Mouse (Mus musculus) layer of hippocampus, adult 11-12 months (tissue): ENCODE results near the gene Cux1.

ENCODE experiments used
- DNase-seq: peaks from one replicate; pipeline ENCODE4 v3.0.0; 2022; ENCODE audit warnings: low spot score

Gene Cux1

DNA sequence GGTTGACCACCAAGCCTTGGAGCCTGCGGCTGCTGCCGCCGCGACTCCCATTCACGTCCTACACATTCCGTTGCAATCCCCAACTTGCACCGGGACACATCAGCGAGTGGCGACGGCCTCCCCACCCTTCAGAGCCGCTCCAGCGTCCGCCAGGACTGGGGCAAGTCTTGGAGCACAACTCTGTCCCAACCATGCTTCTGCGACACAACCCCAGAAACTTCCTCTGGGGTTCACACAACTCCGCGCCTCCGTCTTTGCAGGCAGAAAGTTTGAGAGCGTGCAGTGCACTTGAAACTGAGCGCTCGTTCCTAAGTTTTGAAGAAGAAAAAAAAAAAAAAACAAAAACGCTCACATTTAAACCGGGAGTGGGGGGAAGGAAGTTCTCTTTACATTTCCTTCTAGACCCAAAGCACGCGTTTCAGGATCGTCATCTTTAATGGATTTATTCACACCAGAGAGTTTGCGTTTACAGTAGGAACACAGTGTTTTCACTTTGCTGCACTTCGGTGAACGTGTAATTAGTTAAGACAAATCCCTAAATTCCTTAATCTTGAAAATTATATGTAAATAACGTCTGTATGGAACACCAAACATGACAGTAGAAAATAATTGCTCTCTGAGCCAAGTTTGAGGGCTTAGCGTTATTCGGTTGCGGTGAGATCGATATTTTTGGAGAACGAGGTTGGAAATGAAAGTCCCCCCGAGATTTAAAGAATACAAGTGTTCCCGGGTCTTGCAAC is 906 bp upstream of the Cux1 start:
- peak; percentile 20 for DNase-seq

DNA sequence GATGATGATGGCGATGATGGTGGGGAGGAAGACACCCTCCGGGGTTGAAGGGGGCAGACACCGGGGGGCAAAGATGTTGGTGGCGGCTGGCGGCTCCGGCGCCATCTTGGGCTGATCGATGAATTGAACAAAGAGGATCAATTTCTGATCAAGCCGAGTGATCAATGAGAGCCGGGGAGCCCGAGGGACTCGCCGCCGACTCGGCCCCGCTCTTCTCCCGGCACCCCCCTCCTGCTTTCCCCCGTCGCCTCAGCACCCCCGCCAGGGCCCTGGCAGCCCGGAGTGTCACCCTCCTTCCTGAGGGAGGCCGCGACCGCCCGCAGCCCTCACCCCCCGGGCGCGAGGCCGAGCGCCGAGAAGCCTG is 496 bp downstream of the Cux1 start:
- peak; percentile 12 for DNase-seq

DNA sequence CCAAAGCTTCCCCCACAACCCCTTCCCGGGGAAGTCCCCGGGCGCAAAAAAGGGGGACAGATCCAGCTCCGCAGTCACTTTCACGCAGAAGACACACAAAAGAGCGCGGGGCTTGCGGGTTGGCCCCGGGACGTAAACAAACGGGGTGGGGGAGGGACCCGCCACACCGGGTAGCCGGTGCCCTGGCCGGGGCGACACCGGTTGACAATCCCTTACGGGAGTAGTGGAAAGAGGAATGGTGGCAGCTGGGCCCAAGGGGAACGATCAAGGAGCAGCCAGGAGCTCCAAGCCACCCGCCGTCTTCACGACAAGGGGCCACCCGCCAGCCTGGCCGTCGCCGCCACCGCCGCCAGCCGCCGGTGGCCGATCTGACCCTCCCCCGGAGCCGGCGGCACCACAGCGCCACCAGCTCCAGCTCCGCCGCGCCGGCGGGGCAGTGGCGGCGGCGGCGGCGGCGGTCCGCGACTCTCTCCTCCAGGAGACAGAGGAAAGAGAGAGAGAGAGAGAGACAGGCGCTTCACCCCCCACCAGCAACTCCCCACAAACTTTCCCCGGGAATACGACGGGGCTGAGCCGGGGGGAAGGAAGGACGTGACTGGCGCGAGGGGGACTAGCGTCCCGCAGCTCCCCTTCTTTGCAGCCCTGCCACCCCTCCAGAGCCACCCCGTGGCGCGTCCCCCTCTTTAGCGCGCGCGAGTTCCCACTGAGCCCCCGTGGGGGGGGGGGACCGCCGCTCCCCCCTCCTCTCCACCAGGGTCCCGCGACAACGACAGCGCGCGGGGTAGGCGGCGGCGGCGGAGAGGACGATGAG is 1.1 kb downstream of the Cux1 start:
- peak; percentile 38 for DNase-seq

DNA sequence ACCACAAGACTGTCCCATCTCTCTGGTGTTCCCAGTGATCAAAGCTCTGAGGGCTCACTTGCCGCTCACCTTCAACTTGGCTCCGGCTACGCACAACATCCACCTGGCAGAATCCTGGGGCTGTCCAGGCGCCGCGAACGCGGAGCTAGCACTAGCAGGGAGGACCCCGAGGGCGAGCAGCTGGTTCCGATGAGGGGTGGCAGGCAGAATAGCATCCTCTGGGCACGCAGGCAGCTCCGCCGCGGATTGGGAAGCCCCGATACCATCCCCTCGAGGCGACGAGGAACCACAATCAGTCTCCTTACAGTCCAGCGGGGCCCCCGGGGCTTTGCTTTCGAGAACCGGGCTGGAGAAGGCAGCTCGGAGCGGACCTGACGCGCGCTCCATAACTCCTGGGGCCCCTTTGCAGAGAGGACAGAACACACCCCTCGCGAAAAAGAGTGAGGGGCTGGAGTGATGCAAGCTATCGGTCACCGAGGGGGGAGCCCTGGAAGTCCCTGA is 1.9 kb downstream of the Cux1 start:
- peak; percentile 16 for DNase-seq

DNA sequence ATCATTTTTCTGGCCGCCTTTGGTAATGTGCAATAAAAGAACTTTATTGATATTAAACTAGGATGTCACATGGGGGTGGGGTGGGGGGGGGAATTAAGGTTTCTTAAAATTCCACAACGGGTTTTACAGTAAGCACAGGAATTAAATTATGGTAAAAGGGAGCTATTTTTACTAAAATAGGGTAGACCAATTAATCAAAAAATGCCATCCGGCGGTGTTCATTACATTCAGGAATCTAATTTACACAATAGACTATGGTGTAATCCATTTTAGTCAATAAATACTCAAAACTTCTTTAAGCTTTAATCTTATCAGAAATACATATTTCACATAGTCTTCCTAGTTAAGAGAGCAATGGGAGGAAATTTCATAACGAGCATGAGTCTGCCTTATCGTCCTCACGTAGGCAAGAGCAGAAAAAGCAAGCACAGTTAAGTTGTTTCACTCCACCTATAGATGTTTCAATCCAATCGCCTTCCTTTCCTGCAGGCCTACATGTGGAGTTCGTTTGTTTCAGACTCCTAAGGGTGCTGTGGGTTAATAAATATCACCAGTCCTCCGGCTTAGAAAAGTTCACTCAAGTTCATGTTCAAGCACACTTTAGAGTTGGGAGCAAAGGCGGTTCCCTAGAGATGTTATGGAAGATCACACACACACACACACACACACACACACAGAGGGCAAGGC is 2.5 kb downstream of the Cux1 start:
- DNase-seq, result no peak

DNA sequence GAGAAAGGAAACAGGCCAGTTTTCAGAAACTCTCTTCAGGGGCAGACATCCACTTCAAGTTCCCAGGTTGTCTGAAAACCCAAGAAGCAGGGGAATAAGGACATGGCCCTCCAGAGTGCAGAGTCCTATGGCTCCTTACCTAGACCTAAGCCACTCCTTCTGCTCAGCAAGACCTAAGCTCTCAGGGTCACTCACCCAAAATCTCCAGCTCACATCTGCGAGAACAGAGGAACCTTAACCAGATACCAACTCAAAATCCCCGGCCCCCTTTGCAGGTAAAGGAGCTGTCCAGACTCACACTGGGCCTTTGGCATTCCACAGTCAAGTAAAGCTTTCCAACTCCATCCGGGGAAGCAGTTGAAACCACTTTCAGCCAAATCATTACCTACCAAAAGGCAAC is 3.3 kb downstream of the Cux1 start:
- no peak for DNase-seq

DNA sequence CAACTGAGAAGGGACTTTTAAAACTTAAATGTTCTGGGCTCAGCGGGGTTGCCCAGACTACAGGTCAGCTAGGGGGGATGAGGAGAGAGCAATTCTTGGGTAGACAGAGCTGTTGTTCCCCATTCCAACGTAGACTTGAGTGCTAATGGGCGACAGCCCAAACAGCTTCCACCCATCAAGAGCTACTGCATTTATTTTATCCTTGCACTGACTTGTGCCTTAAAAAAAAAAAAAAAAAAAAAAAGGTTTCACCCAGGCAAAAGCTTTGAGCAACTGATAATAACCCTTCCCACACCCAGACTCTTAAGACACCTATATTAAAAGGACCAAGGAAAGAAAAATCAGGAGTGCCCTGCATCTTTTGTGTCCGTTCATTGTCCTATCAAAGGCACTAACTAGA is 4.2 kb downstream of the Cux1 start:
- DNase-seq, result no peak

DNA sequence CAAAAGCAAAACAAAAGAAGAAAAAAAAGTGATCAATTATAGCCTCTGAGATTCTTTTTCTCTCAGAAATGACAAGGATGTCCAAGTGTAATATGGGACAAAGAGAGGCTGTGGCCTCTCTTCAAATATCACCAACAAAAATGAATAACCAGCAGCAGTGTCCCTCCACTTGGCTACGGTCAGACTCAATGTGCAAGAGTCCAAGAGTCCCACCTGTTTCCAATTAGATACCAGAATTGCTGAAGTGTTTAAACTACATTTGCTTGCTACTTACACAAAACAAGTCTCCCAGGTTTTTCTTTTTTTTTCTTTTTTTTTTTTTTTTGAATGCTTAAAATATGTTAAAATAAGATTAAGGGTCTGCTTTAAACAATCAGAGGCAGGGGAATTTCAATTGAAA is 5.1 kb downstream of the Cux1 start:
- DNase-seq, result no peak

DNA sequence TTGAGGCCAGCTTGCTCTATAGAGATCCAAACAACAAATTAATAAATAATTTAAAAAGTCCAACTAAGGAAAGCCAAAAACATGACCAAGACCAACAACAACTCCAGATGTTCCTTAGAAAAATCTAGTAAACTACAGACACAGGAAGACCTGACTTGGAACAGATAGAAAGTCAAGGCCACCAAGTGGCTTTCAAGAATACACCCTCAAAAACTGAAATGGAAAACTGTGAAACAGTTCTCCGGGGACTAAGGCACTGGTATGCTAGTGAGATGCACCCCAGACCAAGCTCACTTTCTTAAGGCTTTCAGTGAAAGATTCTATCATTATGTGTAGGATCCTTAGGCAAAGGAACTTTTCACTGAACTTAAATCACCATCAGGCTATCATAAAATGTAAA is 5.6 kb downstream of the Cux1 start:
- no peak for DNase-seq

DNA sequence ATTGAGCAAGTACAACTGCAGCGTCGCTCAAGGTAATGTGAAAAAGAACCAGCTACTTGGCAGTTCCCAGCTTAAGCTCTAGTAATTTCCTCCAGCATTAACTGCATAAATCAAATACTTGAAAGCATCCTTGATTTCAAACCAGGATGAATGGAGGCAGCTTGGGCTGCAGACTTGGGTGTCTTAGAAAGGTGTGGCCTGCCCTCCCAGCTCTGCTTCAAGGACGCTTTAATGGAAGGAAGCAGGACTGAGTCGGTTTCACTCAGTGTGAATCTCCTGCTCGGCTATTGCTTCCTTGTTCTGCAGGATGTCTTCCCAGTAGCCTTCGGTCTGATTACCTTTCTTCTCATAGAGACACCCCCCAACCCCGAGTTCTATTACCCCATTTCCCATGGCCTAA is 6.6 kb downstream of the Cux1 start:
- DNase-seq, result no peak

DNA sequence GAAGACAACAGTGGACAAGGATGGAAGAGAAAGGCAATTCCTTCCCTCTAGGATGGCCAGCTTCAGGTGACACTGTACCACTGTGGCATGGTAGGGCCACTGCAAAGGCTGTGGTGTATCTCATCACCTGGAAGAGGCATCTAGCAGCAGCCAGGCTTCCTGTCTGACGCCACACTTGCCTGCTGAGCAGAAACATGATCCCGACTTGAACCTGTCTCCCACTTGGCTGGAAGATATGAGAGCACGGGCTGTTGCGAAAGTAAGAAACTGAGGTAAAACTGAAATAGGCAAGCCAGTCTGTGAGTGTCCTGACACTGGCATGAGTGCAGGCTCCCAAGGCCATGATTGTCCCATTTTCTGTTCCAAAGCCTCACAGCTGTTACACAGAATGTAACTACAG is 9.8 kb downstream of the Cux1 start:
- DNase-seq, result no peak

DNA sequence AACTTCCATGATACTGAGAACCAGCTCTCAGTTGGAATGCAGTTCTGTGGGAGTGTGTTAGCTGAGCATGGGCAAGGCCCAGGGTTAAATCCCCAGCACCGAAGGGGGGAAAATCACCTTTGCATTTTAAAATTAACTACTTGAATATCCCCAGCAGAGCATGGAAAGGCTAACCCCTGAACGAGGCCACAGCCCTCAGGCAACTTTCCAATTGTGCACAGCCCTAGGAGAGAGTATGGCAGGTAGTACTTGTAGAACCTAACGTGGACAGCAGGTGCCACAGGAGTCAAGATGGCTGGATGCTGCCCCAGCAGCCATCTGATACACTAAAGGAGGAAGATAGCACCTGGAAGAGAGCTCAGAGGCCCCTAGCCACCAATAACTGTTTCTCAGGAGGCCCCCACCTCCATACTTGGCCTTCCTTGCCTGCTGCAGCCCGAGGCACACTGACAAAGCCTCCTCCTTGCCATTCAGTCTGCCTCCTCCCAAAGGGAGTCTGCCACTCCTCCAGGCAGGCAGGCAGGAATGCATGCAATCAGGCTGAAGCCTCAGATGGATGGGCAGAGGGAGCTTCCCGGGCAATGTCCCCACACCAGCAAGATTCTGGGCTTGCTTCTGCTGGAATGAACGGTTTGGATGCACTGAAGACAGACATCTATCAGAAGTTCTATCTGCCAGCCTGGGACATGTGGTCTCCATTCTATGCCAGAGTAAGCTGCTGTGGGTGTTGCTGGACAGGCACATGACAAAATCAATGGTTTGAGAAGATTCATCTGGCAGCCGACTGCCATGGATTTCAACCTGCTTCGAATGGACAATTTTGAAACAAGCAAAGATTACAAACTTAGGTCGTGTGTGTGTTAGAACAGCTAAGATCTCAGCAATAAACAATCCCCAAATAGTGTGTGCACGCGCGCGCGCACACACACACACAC is 10.7 kb downstream of the Cux1 start:
- no peak for DNase-seq

DNA sequence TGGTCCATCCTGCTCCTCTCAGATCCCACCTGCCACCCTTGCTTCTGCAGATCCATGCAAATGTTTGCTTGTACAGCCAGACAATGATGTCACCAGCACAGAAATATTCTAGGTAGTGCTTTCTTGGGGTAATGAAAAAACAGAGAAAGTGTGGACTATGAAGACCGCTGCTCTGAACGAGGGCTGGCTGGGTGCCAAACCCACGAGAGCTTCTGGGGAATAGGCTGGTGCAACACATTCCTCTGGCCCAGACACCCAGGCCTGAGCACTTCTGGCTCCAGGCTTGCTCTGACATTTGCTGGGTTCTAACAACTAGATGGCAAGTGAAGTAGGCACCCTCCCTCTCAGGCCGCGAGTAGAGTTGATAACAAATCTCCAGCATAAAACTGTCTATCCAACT is 11.6 kb downstream of the Cux1 start:
- DNase-seq, result peak; percentile 37

DNA sequence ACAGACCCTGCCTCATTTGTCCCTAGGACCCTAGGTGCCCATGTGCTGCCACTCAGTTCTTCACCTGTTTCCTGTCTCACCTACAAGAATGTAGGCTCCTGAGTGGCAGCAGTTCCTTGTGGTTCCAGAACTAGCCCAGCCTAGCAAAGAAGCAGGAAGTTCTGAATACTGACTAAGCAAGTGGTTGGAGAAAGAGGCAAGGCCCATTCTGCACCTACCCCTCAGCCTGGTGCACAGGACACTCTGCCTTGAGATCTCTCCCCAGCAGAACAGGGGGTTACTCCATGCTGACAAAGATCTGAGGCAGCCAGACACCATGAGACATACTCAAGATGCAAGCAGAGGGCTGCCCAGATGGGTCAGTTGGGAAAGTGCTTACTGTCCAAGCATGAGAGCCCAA is 14.5 kb downstream of the Cux1 start:
- no peak for DNase-seq

DNA sequence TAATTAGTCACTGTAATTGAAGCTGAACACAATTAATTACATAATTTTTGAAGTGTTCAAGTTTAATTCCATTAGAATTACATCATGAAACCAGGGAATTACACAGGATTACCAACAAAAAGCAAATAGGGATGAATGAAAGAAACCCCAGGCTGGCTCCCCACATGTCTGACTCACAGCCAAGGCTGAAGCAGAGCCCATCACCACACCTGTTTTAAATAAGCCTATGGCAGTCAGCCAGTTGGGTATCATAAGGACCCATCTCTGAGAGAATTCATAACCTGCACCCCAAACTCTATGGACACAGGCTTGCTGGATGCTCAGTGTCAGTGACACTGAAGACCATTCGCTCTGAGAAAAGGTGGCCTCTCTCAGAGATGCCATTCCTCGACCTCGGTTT is 15.2 kb downstream of the Cux1 start:
- DNase-seq, result no peak

DNA sequence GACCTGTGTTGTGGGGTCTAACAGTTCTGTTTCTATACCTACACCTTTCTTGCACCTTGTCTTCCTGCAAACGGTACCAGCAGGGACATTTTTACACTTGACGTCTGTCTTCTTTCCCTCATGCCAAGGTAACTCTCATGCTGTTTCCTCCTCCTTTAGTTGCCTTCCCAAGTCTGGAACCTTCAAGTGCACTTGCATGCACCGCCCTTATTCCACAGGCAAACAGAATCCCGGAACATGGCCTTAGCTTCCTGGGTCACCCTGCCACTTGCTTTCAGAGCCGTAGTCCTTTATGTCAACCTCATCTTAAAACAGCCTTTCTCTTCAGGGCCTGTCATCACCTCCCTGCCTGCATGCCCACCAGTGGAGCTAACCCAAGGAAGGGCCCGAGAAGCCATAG is 15.7 kb downstream of the Cux1 start:
- no peak for DNase-seq

DNA sequence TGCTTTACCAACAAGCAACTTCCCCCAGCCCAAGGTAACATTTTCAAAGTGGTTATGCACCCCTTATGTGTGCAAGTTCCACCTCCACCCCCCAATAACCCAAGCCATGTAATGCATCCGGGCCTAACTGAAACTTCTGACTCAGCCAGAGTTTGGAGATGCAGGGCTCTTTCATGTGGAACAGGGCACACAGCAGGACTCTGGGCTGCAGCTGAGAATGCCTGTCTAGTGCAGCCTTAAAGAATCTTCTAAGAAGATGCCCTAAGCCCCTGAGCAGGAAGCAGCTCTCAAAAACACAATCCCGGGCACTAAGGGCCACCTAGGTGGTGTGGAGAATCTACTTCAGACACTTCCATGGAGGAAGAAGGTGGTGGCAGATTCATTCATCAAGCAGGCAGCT is 16.6 kb downstream of the Cux1 start:
- DNase-seq, result no peak

DNA sequence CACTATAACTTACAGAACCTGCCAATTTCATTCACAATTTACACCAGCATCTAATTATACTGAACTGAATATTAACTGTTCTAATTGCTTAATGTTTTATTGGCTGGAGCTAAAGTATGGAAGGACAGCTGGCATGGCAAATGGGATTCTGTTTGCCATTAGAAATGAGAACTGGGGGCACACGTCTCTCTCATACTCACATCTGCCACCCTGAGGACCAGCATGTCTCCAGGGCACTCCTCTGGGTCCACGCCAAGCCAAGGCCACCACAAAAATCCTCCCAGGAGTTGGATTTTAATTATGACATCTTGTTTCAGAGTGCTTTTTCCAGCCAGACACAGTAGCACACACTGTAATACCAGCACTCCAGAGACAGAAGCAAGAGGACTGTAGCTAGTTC is 18.5 kb downstream of the Cux1 start:
- no peak for DNase-seq

DNA sequence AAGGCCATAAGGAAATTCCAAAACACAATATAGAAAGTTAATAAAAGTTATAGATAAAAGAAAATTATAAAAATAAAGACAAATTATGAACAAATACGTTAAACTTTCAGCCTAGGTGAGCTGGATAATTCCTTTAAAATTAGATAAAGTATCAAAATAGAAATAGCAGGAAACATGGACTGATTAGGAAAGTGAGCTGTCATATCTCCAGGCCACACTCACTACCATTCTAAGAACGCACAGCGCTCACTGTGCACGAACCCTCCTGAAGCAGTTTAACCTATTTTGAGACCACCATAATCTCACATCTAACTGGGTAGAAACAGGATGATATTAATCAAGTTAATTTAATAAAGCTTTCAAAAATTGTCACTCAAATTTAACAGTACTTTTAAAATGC is 22.2 kb downstream of the Cux1 start:
- no peak for DNase-seq

DNA sequence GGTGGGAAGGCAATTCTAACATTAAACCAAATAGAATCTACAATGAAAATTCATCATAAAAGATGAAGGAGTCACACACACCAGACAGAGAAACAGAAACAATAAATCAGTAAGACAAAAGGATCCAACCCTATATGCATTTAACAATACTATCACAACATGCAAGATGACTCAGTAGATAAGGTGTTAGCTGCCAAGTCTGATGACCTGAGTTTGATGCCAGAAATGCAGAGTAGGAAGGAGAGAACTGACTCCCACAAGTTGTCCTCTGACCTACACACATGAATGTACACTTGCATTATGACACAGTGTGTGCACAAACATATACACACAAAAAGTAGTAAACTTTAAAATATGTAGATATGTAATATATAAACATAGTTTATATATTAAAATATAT is 24.1 kb downstream of the Cux1 start:
- no peak for DNase-seq

DNA sequence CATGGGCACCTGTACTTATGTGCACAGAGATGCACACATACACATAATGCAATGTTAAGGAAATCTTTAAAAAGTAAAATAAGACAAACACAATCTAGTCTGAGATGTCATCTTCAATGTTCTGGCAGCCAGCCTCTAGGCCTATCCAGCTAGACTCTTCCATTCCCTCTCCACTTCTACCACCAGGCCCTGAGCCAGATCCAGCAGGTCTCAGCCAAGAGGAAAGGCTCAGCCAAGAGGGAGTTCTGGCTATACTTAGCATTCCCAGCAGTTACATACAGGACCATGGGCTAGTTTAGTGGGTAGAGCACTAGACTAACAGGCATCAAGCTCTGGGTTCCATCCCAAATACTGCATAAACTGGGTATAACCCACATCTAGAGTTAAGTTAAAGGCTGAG is 26.3 kb downstream of the Cux1 start:
- peak; percentile 19 for DNase-seq
